Mouse (Mus musculus): ENCODE measurements around the gene Cog2. TPM values are rescaled to one million over a fixed set of nuclear protein-coding genes. Genes with fewer than 3 reads are reported as not detected.

Cog2 gene
- polyA plus RNA-seq, 1 experiment from 2014 or later: 30.4 TPM

- Histone ChIP-seq H3K4me3 (replicated peaks) (no peak overlapping the region), H3K9me3 (replicated peaks) (no peaks in the 10 kb centered on the region), H3K4me2 (no peak overlapping the region), H3K9ac (replicated peaks) (no peak overlapping the region), H3K4me1 (peaks cover 18% of the 10 kb centered on the region), H3K36me3 (peaks cover 95% of the 10 kb centered on the region), H3K27me3 (replicated peaks) (no peaks in the 10 kb centered on the region), H3K27ac (replicated peaks) (peak overlapping the region; percentile 60; the same call in 1 of the 2 replicates)
- WGBS: 76% methylated on average over 1 of the region's 1 CpGs
- no peak for ATAC-seq (ENCODE audit: low FRiP score)
These were observed 27.6 kb downstream of the Cog2 start for GRCm38 (mm10) chr8:124548187-124548586.

GRCm38 (mm10) chr8:124551011-124551661 lies 30.6 kb downstream of the Cog2 start:
- Histone ChIP-seq H3K9me3 (replicated peaks) (no peaks in the 10 kb centered on the region), H3K27ac (replicated peaks) (no peak overlapping the region), H3K9ac (replicated peaks) (no peak overlapping the region), H3K4me2 (no peak overlapping the region), H3K27me3 (replicated peaks) (no peaks in the 10 kb centered on the region), H3K4me3 (replicated peaks) (no peak overlapping the region), H3K4me1 (peaks cover 20% of the 10 kb centered on the region), H3K36me3 (peaks cover 66% of the 10 kb centered on the region)
- 90% methylated on average over 15 of the region's 15 CpGs for whole genome bisulfite sequencing
- ATAC-seq (ENCODE audit: low FRiP score): no peak

DNA sequence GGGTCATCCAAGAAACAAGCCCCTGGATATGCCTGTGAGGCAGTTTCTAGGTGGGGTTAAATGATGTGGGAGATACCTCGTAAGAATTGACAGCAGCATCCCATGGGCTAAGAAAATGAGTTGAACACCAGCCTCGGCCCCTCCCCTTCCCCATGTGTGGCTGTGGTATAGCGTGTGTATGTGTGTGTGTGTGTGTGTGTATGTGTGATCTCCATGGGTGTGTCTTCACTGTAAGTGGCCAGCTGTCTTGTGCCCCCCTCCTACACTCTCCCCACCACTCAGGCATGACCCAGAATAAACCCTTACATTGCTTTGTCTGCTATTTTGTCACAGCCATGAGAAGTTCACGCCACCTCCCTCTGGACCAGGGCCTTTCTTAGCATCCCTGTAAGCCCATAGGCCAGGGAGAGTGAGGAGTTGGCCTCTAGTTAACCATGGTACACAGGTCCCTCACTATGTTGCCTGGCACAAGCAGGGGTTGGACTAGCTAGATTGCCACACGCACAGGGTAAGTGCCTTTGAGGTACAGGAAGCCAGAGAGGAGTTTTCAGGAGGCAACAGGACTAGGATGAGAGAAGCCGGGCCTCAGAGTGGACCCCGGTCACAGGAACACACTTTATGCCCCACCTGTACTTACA lies 34.7 kb downstream of the Cog2 start:
- H3K4me3 ChIP-seq (replicated peaks): no peak overlapping the region
- 91% methylated on average over 7 of the region's 7 CpGs for WGBS
- H3K4me1 ChIP-seq: peaks cover 14% of the 10 kb centered on the region
- H3K27ac ChIP-seq (replicated peaks): no peak overlapping the region
- H3K9ac ChIP-seq (replicated peaks): no peak overlapping the region
- no peaks in the 10 kb centered on the region for H3K9me3 ChIP-seq (replicated peaks)
- ATAC-seq (ENCODE audit: low FRiP score): no peak
- H3K36me3 ChIP-seq: peaks cover 28% of the 10 kb centered on the region
- no peak overlapping the region for H3K4me2 ChIP-seq
- H3K27me3 ChIP-seq (replicated peaks): no peaks in the 10 kb centered on the region

- Histone ChIP-seq H3K9ac (replicated peaks) (no peak overlapping the region), H3K36me3 (peaks cover 18% of the 10 kb centered on the region), H3K4me3 (replicated peaks) (no peak overlapping the region), H3K4me1 (peaks cover 14% of the 10 kb centered on the region), H3K4me2 (no peak overlapping the region), H3K27ac (replicated peaks) (peak overlapping the region; percentile 66), H3K27me3 (replicated peaks) (no peaks in the 10 kb centered on the region), H3K9me3 (replicated peaks) (no peaks in the 10 kb centered on the region)
- 80% methylated on average over 7 of the region's 7 CpGs for WGBS
- ATAC-seq (ENCODE audit: low FRiP score): no peak
These were observed 35.6 kb downstream of the Cog2 start for GRCm38 (mm10) chr8:124556164-124556563.

DNA sequence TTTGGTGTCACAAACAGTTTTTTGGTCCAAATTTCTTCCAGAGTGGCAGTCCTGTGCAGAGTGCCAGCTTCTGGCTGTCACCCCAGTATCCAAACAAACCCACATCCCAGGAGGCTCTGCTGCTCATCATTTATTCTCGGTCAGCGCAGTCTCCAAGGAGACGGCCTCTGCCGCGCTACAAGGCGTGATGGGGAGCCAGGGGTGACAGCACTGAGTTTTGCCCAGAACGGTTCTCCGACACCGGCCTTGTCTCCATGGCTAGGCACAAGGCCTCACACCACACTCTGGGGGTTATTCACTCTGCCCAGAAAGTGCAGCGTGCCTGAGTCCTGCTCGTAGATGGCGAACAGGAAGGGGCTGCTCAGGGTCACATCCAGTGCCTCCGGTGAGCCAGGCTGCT lies 36.1 kb downstream of the Cog2 start:
- ATAC-seq (ENCODE audit: low FRiP score): peak; percentile 63; the same call in 1 of the 2 replicates
- peak overlapping the region; percentile 67; the same call in 1 of the 2 replicates for H3K27ac ChIP-seq (replicated peaks)
- H3K36me3 ChIP-seq: peaks cover 14% of the 10 kb centered on the region
- H3K9ac ChIP-seq (replicated peaks): no peak overlapping the region
- 28% methylated on average over 13 of the region's 13 CpGs for WGBS
- H3K4me3 ChIP-seq (replicated peaks): no peak overlapping the region
- no peak overlapping the region for H3K4me2 ChIP-seq
- peaks cover 14% of the 10 kb centered on the region for H3K4me1 ChIP-seq
- no peaks in the 10 kb centered on the region for H3K9me3 ChIP-seq (replicated peaks)
- H3K27me3 ChIP-seq (replicated peaks): no peaks in the 10 kb centered on the region

GRCm38 (mm10) chr8:124557476-124557875 lies 36.9 kb downstream of the Cog2 start:
- WGBS: 76% methylated on average over 5 of the region's 5 CpGs
- Histone ChIP-seq H3K4me1 (peaks cover 14% of the 10 kb centered on the region), H3K36me3 (peaks cover 5% of the 10 kb centered on the region), H3K27ac (replicated peaks) (peak overlapping the region; percentile 67; the same call in 1 of the 2 replicates), H3K4me2 (no peak overlapping the region), H3K9me3 (replicated peaks) (no peaks in the 10 kb centered on the region), H3K4me3 (replicated peaks) (no peak overlapping the region), H3K9ac (replicated peaks) (no peak overlapping the region), H3K27me3 (replicated peaks) (no peaks in the 10 kb centered on the region)
- ATAC-seq (ENCODE audit: low FRiP score): no peak

- H3K9ac ChIP-seq (replicated peaks): no peak overlapping the region
- no peak overlapping the region for H3K4me2 ChIP-seq
- no peak for ATAC-seq (ENCODE audit: low FRiP score)
- H3K9me3 ChIP-seq (replicated peaks): no peaks in the 10 kb centered on the region
- peaks cover 12% of the 10 kb centered on the region; the same call in 1 of the 2 replicates for H3K4me1 ChIP-seq
- 86% methylated on average over 6 of the region's 6 CpGs for WGBS
- no peaks in the 10 kb centered on the region for H3K27me3 ChIP-seq (replicated peaks)
- H3K36me3 ChIP-seq: no peaks in the 10 kb centered on the region
- H3K27ac ChIP-seq (replicated peaks): no peak overlapping the region
- H3K4me3 ChIP-seq (replicated peaks): no peak overlapping the region
These were observed 46.6 kb downstream of the Cog2 start for GRCm38 (mm10) chr8:124567126-124567525.

DNA sequence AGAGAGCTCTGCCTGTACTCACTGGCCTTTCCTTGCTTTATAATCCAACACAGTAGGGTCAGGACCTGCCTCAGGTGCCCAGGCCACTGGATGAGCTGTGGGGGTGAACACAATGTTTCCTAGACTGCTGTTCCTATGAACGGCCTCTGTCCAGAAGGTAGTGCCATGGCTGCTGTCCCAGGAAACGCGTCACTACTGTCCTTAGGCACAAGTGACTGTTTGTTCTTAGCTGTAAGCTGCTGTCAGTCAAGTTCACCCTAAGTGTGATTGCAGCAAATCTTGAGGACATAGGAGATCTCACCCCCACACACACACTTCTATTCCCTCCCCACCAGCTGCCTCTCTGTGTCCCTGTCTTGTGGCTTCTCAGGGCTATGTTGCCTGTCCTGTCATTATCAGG lies 47.0 kb downstream of the Cog2 start:
- H3K27me3 ChIP-seq (replicated peaks): no peaks in the 10 kb centered on the region
- no peak overlapping the region for H3K4me2 ChIP-seq
- no peaks in the 10 kb centered on the region for H3K36me3 ChIP-seq
- 86% methylated on average over 3 of the region's 3 CpGs for WGBS
- H3K4me3 ChIP-seq (replicated peaks): no peak overlapping the region
- H3K4me1 ChIP-seq: peaks cover 12% of the 10 kb centered on the region; the same call in 1 of the 2 replicates
- no peaks in the 10 kb centered on the region for H3K9me3 ChIP-seq (replicated peaks)
- H3K9ac ChIP-seq (replicated peaks): no peak overlapping the region
- ATAC-seq (ENCODE audit: low FRiP score): no peak
- H3K27ac ChIP-seq (replicated peaks): no peak overlapping the region

- Histone ChIP-seq H3K4me1 (peaks cover 17% of the 10 kb centered on the region; the same call in 1 of the 2 replicates), H3K9ac (replicated peaks) (no peak overlapping the region), H3K36me3 (no peaks in the 10 kb centered on the region), H3K27ac (replicated peaks) (no peak overlapping the region), H3K4me3 (replicated peaks) (no peak overlapping the region), H3K9me3 (replicated peaks) (no peaks in the 10 kb centered on the region), H3K4me2 (no peak overlapping the region), H3K27me3 (replicated peaks) (no peaks in the 10 kb centered on the region)
- no peak for ATAC-seq (ENCODE audit: low FRiP score)
- 74% methylated on average over 2 of the region's 2 CpGs for WGBS
These were observed 48.5 kb downstream of the Cog2 start for GRCm38 (mm10) chr8:124569100-124569499.

- no peak within 1 kb of the TSS for H3K4me3 ChIP-seq (replicated peaks)
- no peaks in the 10 kb centered on the region for H3K9me3 ChIP-seq (replicated peaks)
- peaks cover 17% of the 10 kb centered on the region; the same call in 1 of the 2 replicates for H3K4me1 ChIP-seq
- no peaks in the 10 kb centered on the region for H3K36me3 ChIP-seq
- no peak for ATAC-seq (ENCODE audit: low FRiP score)
- H3K27ac ChIP-seq (replicated peaks): no peak within 1 kb of the TSS
- H3K4me2 ChIP-seq: no peak within 1 kb of the TSS
- H3K27me3 ChIP-seq (replicated peaks): no peaks in the 10 kb centered on the region
- H3K9ac ChIP-seq (replicated peaks): no peak within 1 kb of the TSS
- 85% methylated on average over 2 of the region's 2 CpGs for WGBS
These were observed 49.0 kb downstream of the Cog2 start, which contains the start of gene Agt for GRCm38 (mm10) chr8:124569593-124569992. TSS of gene Agt (minus strand) at chr8:124569706.

DNA sequence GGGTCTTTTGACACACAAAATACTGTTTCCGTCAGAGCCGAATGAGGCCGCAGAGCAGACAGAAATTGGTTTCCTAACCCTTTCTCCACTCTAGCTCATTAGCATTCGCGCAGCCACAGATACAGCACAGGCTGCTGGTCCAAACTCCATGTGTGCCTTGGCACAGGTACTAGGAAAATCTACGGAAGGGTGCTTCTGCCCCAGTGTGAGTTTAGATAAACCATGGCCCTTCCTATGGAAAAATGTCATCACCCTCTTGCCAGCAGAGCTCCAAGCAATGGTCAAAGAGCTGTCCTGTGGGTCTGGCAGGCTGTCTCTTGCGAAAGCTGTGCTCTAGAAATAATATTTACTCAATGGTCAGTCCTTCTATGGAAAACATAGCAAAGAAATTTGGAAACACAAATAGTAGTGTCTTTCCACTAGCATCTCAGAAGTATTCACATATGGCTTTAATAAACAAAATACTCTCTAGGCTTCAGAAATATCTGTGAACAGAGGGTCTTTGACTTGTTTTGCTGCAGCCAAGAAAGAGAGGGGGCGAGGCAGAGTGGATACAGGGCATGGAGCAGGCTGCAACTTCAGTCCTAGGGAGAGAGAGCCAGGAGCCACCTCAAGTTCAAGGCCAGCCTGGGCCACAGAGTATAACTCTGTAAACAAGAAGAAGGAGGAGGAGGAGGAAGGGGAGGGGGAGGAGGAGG lies 51.3 kb downstream of the Cog2 start:
- H3K4me2 ChIP-seq: no peak overlapping the region
- no peak for ATAC-seq (ENCODE audit: low FRiP score)
- no peak overlapping the region for H3K4me3 ChIP-seq (replicated peaks)
- 67% methylated on average over 8 of the region's 8 CpGs for WGBS
- peak overlapping the region; percentile 10; the same call in 1 of the 2 replicates for H3K27ac ChIP-seq (replicated peaks)
- peaks cover 17% of the 10 kb centered on the region; the same call in 1 of the 2 replicates for H3K4me1 ChIP-seq
- no peaks in the 10 kb centered on the region for H3K9me3 ChIP-seq (replicated peaks)
- H3K27me3 ChIP-seq (replicated peaks): no peaks in the 10 kb centered on the region
- no peaks in the 10 kb centered on the region for H3K36me3 ChIP-seq
- no peak overlapping the region for H3K9ac ChIP-seq (replicated peaks)

DNA sequence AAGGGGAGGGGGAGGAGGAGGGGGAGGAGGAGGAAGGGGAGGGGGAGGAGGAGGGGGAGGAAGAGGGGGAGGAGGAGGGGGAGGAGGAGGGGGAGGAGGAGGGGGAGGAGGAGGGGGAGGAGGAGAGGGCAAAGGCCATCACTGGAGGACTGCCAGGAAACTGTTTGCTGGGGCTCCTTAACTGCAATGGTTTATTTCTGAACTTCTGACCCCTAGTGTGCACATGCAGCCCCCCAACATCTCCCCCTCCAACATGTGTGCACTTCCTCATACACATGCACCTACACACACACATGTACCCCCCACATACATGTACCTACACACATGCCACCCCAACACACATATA lies 51.8 kb downstream of the Cog2 start:
- Histone ChIP-seq H3K27ac (replicated peaks) (no peak overlapping the region), H3K9ac (replicated peaks) (no peak overlapping the region), H3K9me3 (replicated peaks) (no peaks in the 10 kb centered on the region), H3K27me3 (replicated peaks) (no peaks in the 10 kb centered on the region), H3K4me2 (no peak overlapping the region), H3K36me3 (no peaks in the 10 kb centered on the region), H3K4me1 (peaks cover 17% of the 10 kb centered on the region; the same call in 1 of the 2 replicates), H3K4me3 (replicated peaks) (no peak overlapping the region)
- ATAC-seq (ENCODE audit: low FRiP score): no peak

Data from neural tube, embryonic 15.5 days (tissue).